Mouse (Mus musculus) stomach, embryonic 14.5 days (tissue): Measurements from ENCODE around the gene Cbln4. TPM values are rescaled to one million over a fixed set of nuclear protein-coding genes. Genes with fewer than 3 reads are reported as not detected.

Source experiments
- ATAC-seq: fragments of 200-750 bp; cut with Nextera tagmentation; 2 replicates; pipeline ENCODE4 v1.8.0; 2017; ENCODE audit warnings: low read depth, moderate TSS enrichment; ENCODE audit not compliant: insufficient number of reproducible peaks, insufficient read depth, low FRiP score
- H3K27ac ChIP-seq: fragments of 300-500 bp; sonication (generic); 2 replicates; pipeline ENCODE4 v1.5.1; 2014; ENCODE audit warnings: mild to moderate bottlenecking, low read length, moderate library complexity, mixed read lengths
- H3K27me3 ChIP-seq: fragments of 300-500 bp; sonication (generic); 2 replicates; pipeline ENCODE4 v1.6.1; 2014; ENCODE audit warnings: low read length, control low read depth, mixed read lengths; ENCODE audit not compliant: control insufficient read depth, insufficient read depth
- H3K36me3 ChIP-seq: fragments of 300-500 bp; sonication (generic); 2 replicates; pipeline ENCODE4 v1.6.1; 2014; ENCODE audit warnings: mild to moderate bottlenecking, control low read depth, low read length, moderate library complexity, mixed read lengths; ENCODE audit not compliant: control insufficient read depth, insufficient read depth
- H3K4me1 ChIP-seq: fragments of 300-500 bp; sonication (generic); 2 replicates; pipeline ENCODE4 v1.6.1; 2014; ENCODE audit warnings: low read length, control low read depth, mixed read lengths; ENCODE audit not compliant: control insufficient read depth, insufficient read depth
- H3K4me2 ChIP-seq: fragments of 300-500 bp; sonication (generic); replicated peaks from 2 replicates; pipeline ENCODE4 v1.6.1; 2014; ENCODE audit warnings: low read depth, low read length, control low read depth
- H3K4me3 ChIP-seq: fragments of 300-500 bp; sonication (generic); 2 replicates; pipeline ENCODE4 v1.5.1; 2014; ENCODE audit warnings: low read depth, low read length, control low read depth
- H3K9ac ChIP-seq: fragments of 300-500 bp; sonication (generic); replicated peaks from 2 replicates; pipeline ENCODE4 v1.6.1; 2014; ENCODE audit warnings: low read depth, mild to moderate bottlenecking, control low read depth, low read length, moderate library complexity, mixed read lengths
- H3K9me3 ChIP-seq: fragments of 300-500 bp; sonication (generic); 2 replicates; pipeline ENCODE4 v1.6.1; 2016; ENCODE audit warnings: low read depth, low read length, control low read depth; ENCODE audit not compliant: control insufficient read depth
- WGBS: fragments of 180-500 bp; shearing (Covaris S2); extraction: QIAGEN DNeasy Blood & Tissue Kit; methylation state at CpG from one replicate; pipeline ENCODE4 v1.1.7; 2014; 5-methylcytosine and 5-hydroxymethylcytosine counted together
- polyA plus RNA-seq: library from polyadenylated mRNA; unstranded; fragments of >200 nt; fragmentation: Nextera tagmentation; extraction: Ambion mirVana; gene quantifications from 2 replicates; pipeline ENCODE4 v1.2.1, GENCODE M21; 2014

Cbln4 gene
- polyA plus RNA-seq, 1 experiment from 2014 or later, result 0.38 TPM

- peak overlapping the region; percentile 17 for H3K4me3 ChIP-seq
- WGBS, result under 1% methylated on average over 34 of the region's 34 CpGs
- peak overlapping the region; percentile 37 for H3K4me2 ChIP-seq
- H3K27me3 ChIP-seq, result peaks cover 29% of the 10 kb centered on the region
- H3K27ac ChIP-seq, result no peak overlapping the region
- H3K9me3 ChIP-seq, result no peaks in the 10 kb centered on the region
- ATAC-seq, result peak; percentile 67; the same call in 1 of the 2 replicates
- H3K9ac ChIP-seq, result no peak overlapping the region
- no peaks in the 10 kb centered on the region for H3K4me1 ChIP-seq
- H3K36me3 ChIP-seq, result no peaks in the 10 kb centered on the region
Measured at GRCm38 (mm10) chr2:172042125-172042524, 1.1 kb downstream of the Cbln4 start.

GRCm38 (mm10) chr2:172040859-172041258 lies 2.4 kb downstream of the Cbln4 start:
- Histone ChIP-seq H3K4me3 (no peak overlapping the region), H3K9me3 (no peaks in the 10 kb centered on the region), H3K4me1 (no peaks in the 10 kb centered on the region), H3K9ac (no peak overlapping the region), H3K27ac (no peak overlapping the region), H3K36me3 (no peaks in the 10 kb centered on the region), H3K27me3 (peaks cover 29% of the 10 kb centered on the region), H3K4me2 (no peak overlapping the region)
- ATAC-seq, result no peak
- WGBS, result 62% methylated on average over 10 of the region's 10 CpGs

GRCm38 (mm10) chr2:172039601-172040000 lies 3.7 kb downstream of the Cbln4 start:
- peaks cover 29% of the 10 kb centered on the region for H3K27me3 ChIP-seq
- no peak overlapping the region for H3K4me3 ChIP-seq
- H3K4me2 ChIP-seq, result no peak overlapping the region
- H3K36me3 ChIP-seq, result no peaks in the 10 kb centered on the region
- H3K9me3 ChIP-seq, result no peaks in the 10 kb centered on the region
- no peak overlapping the region for H3K9ac ChIP-seq
- no peaks in the 10 kb centered on the region for H3K4me1 ChIP-seq
- H3K27ac ChIP-seq, result no peak overlapping the region
- ATAC-seq, result no peak
- WGBS, result 79% methylated on average over 5 of the region's 5 CpGs

GRCm38 (mm10) chr2:172034281-172034680 lies 9.0 kb downstream of the Cbln4 start:
- no peak overlapping the region for H3K27ac ChIP-seq
- H3K9me3 ChIP-seq, result no peaks in the 10 kb centered on the region
- WGBS, result 19% methylated on average over 5 of the region's 5 CpGs
- no peaks in the 10 kb centered on the region for H3K4me1 ChIP-seq
- H3K27me3 ChIP-seq, result no peaks in the 10 kb centered on the region
- H3K4me2 ChIP-seq, result no peak overlapping the region
- no peak overlapping the region for H3K9ac ChIP-seq
- H3K36me3 ChIP-seq, result no peaks in the 10 kb centered on the region
- H3K4me3 ChIP-seq, result no peak overlapping the region
- ATAC-seq, result no peak

- Histone ChIP-seq H3K27ac (no peak overlapping the region), H3K4me3 (no peak overlapping the region), H3K4me2 (no peak overlapping the region), H3K36me3 (no peaks in the 10 kb centered on the region), H3K9ac (no peak overlapping the region), H3K27me3 (no peaks in the 10 kb centered on the region), H3K9me3 (no peaks in the 10 kb centered on the region), H3K4me1 (no peaks in the 10 kb centered on the region)
- ATAC-seq, result no peak
- WGBS, result 70% methylated on average over 12 of the region's 12 CpGs
Measured at GRCm38 (mm10) chr2:172025459-172026130, 17.7 kb downstream of the Cbln4 start.

GRCm38 (mm10) chr2:172006726-172007125 lies 36.5 kb downstream of the Cbln4 start:
- Histone ChIP-seq H3K36me3 (no peaks in the 10 kb centered on the region), H3K9ac (no peak overlapping the region), H3K27me3 (no peaks in the 10 kb centered on the region), H3K9me3 (no peaks in the 10 kb centered on the region), H3K27ac (no peak overlapping the region), H3K4me3 (no peak overlapping the region), H3K4me1 (peaks cover 18% of the 10 kb centered on the region), H3K4me2 (no peak overlapping the region)
- ATAC-seq, result no peak
- 89% methylated on average over 9 of the region's 10 CpGs for WGBS

GRCm38 (mm10) chr2:172005970-172006369 lies 37.3 kb downstream of the Cbln4 start:
- 7% methylated on average over 7 of the region's 7 CpGs for WGBS
- peak; percentile 86 for ATAC-seq
- Histone ChIP-seq H3K27me3 (no peaks in the 10 kb centered on the region), H3K9ac (no peak overlapping the region), H3K27ac (no peak overlapping the region), H3K4me2 (no peak overlapping the region), H3K4me1 (peaks cover 18% of the 10 kb centered on the region), H3K4me3 (no peak overlapping the region), H3K9me3 (no peaks in the 10 kb centered on the region), H3K36me3 (no peaks in the 10 kb centered on the region)

GRCm38 (mm10) chr2:172004029-172004984 lies 39.0 kb downstream of the Cbln4 start:
- Histone ChIP-seq H3K27ac (peak overlapping the region; percentile 78; the same call in 1 of the 2 replicates), H3K27me3 (no peaks in the 10 kb centered on the region), H3K4me1 (peaks cover 22% of the 10 kb centered on the region), H3K9ac (no peak overlapping the region), H3K4me3 (no peak overlapping the region), H3K4me2 (no peak overlapping the region), H3K9me3 (no peaks in the 10 kb centered on the region), H3K36me3 (no peaks in the 10 kb centered on the region)
- peak; percentile 59; the same call in 1 of the 2 replicates for ATAC-seq
- WGBS, result 33% methylated on average over 21 of the region's 21 CpGs
